Mouse (Mus musculus): ENCODE results near the gene Ezh1.

Gene Ezh1

GRCm38 (mm10) chr11:101155151-101155550 lies 71.1 kb downstream of the Ezh1 start:
- intact Hi-C loops (cut with DNase I) = no loop called here

- intact Hi-C loops (cut with DNase I) = no loop called here
Measured at GRCm38 (mm10) chr11:101154648-101155047, 71.6 kb downstream of the Ezh1 start.

- intact Hi-C loops (cut with DNase I) = no loop called here
Measured at GRCm38 (mm10) chr11:101152825-101153224, 73.4 kb downstream of the Ezh1 start.

- intact Hi-C loops (cut with DNase I) = no loop called here
Measured at GRCm38 (mm10) chr11:101151063-101151462, 75.2 kb downstream of the Ezh1 start.

GRCm38 (mm10) chr11:101149178-101150105 lies 76.8 kb downstream of the Ezh1 start:
- intact Hi-C loops (cut with DNase I) = no loop called here

- intact Hi-C loops (cut with DNase I) = no loop called here
Measured at GRCm38 (mm10) chr11:101148751-101149150, 77.5 kb downstream of the Ezh1 start.

- intact Hi-C loops (cut with DNase I) = no loop called here
Measured at GRCm38 (mm10) chr11:101146377-101146776, 79.9 kb downstream of the Ezh1 start.

- intact Hi-C loops (cut with DNase I) = no loop called here
Measured at GRCm38 (mm10) chr11:101143338-101144225, 82.7 kb downstream of the Ezh1 start.

GRCm38 (mm10) chr11:101142215-101142967 lies 83.9 kb downstream of the Ezh1 start:
- intact Hi-C loops (cut with DNase I) = no loop called here
